Comparison of ENCODE assay signal across 8 mouse cellular contexts in the genomic region with DNA sequence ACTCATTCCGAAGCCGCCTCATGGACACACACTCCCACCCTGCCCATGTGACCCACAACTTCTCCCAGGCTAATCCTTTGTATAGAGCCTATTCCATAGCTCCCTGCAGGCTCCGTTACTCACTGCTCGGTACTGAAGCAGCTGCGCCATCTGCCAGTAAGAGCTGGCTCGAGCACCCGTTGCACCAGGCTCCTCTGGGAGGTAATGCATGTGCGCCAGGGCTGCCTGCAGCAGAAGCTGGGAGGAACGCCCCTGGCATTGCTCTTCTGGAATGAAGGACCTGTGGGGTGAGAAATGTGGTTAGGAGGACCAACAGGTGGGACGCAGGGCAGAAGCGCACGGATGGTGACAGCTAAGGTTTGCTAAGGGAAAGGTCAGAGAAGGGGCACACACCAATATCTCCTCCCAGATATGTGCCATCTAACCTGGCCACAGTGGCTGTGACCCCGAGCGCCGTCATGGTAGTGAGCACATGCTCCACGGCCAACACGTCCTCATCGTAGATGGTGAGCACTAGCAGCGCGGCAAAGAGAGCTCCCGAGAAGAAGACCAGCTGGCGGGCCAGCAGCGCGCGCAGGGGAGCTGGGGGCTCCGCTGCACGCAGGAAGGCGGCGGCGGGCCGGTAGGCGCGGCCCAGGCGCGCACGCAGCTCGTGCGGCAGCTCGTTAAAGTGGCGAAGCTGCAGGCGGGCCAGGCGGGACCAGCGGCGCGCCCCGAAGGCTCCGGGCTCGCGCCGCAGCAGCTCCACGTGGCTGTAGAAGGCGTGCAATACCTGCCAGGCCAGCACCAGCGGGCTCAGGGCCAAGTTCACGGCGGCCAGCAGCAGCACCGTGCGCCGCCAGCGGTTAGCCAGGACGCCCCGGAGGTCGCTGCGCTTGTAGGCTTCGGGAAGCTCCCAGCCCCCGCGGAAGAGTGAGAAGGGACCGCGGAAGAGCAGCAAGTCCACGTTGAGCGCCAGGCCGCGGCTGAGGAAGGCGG. TPM values are rescaled to one million over a fixed set of nuclear protein-coding genes. Genes with fewer than 3 reads are reported as not detected.
DNase-seq lines count a peak whose midpoint lies in the region; ATAC-seq lines count a peak whose summit lies in the region.

No protein-coding gene starts in this region.

- H3K4me2 ChIP-seq in embryonic facial prominence, embryonic 14.5 days (ENCODE audit: low read depth, low read length), result peak overlapping the region; percentile 99
- peak overlapping the region; percentile 91 for H3K4me2 ChIP-seq in heart, embryonic 16.5 days (ENCODE audit: low read depth, low read length)
- H3K4me2 ChIP-seq in liver, embryonic 12.5 days, result peak overlapping the region; percentile 70

- no peak overlapping the region for H3K27ac ChIP-seq in embryonic facial prominence, embryonic 14.5 days (replicated peaks; ENCODE audit: low read depth, low read length)
- peak overlapping the region; percentile 43 for H3K27ac ChIP-seq in heart, embryonic 16.5 days (ENCODE audit: low read length)
- no peak overlapping the region for H3K27ac ChIP-seq in liver, embryonic 12.5 days

- peaks cover 42% of the 10 kb centered on the region for H3K27me3 ChIP-seq in embryonic facial prominence, embryonic 14.5 days (replicated peaks; ENCODE audit: control insufficient read depth, insufficient read depth, low read length)
- H3K27me3 ChIP-seq in heart, embryonic 16.5 days (ENCODE audit: control insufficient read depth, insufficient read depth, low read length), result peaks cover 3% of the 10 kb centered on the region; the same call in 1 of the 2 replicates
- H3K27me3 ChIP-seq in liver, embryonic 12.5 days (replicated peaks), result peaks cover 67% of the 10 kb centered on the region

- H3K4me1 ChIP-seq in embryonic facial prominence, embryonic 14.5 days (ENCODE audit: control insufficient read depth, insufficient read depth, low read length), result peaks cover 12% of the 10 kb centered on the region
- peaks cover 38% of the 10 kb centered on the region for H3K4me1 ChIP-seq in heart, embryonic 16.5 days (ENCODE audit: control insufficient read depth, insufficient read depth, low read length)
- H3K4me1 ChIP-seq in liver, embryonic 12.5 days, result peaks cover 47% of the 10 kb centered on the region

- DNase-seq in A20 (ENCODE audit: low read depth, low spot score), result peak; percentile 84
- DNase-seq in embryonic facial prominence, embryonic 14.5 days (ENCODE audit: low spot score), result peak; percentile 83
- DNase-seq in kidney, postnatal 10 days, result peak; percentile 82
- DNase-seq in naive thymus-derived CD4-positive, alpha-beta T cell, adult 2 months (ENCODE audit: low read depth), result peak; percentile 64
- peak; percentile 63 for DNase-seq in thymus, postnatal 14 days

- H3K9me3 ChIP-seq in embryonic facial prominence, embryonic 14.5 days (ENCODE audit: control insufficient read depth, low read length), result no peaks in the 10 kb centered on the region
- H3K9me3 ChIP-seq in heart, embryonic 16.5 days (replicated peaks; ENCODE audit: control insufficient read depth, low read length), result no peaks in the 10 kb centered on the region
- H3K9me3 ChIP-seq in liver, embryonic 12.5 days (replicated peaks), result no peaks in the 10 kb centered on the region

- peak overlapping the region; percentile 51 for H3K4me3 ChIP-seq in embryonic facial prominence, embryonic 14.5 days (ENCODE audit: low read depth, low read length)
- peak overlapping the region; percentile 54 for H3K4me3 ChIP-seq in heart, embryonic 16.5 days (ENCODE audit: low read length)
- H3K4me3 ChIP-seq in liver, embryonic 12.5 days, result peak overlapping the region; percentile 40

- WGBS in embryonic facial prominence, embryonic 14.5 days, result 4% methylated on average over 25 of the region's 73 CpGs
- WGBS in heart, embryonic 16.5 days, result under 1% methylated on average over 73 of the region's 73 CpGs
- 3% methylated on average over 73 of the region's 73 CpGs for WGBS in liver, embryonic 12.5 days (ENCODE audit: insufficient replicate concordance)

- ATAC-seq in activated CD4-positive, CD25-positive, alpha-beta regulatory T cell, adult 4 months, result peak; percentile 21
- ATAC-seq in embryonic facial prominence, embryonic 14.5 days (ENCODE audit: low read depth), result peak; percentile 60
- ATAC-seq in heart, embryonic 16.5 days (replicated peaks; ENCODE audit: extremely low read depth, insufficient read depth, low FRiP score), result peak; percentile 38
- ATAC-seq in liver, embryonic 12.5 days, result no peak

- H3K36me3 ChIP-seq in embryonic facial prominence, embryonic 14.5 days (ENCODE audit: control insufficient read depth, insufficient read depth, low read length), result no peaks in the 10 kb centered on the region
- no peaks in the 10 kb centered on the region for H3K36me3 ChIP-seq in heart, embryonic 16.5 days (ENCODE audit: control insufficient read depth, insufficient read depth)
- H3K36me3 ChIP-seq in liver, embryonic 12.5 days, result no peaks in the 10 kb centered on the region

- peak overlapping the region; percentile 65 for H3K9ac ChIP-seq in embryonic facial prominence, embryonic 14.5 days (ENCODE audit: low read depth, low read length)
- peak overlapping the region; percentile 74 for H3K9ac ChIP-seq in heart, embryonic 16.5 days (ENCODE audit: low read length)
- peak overlapping the region; percentile 53 for H3K9ac ChIP-seq in liver, embryonic 12.5 days

RNA-seq across cellular contexts. Expression of gene Atg9b, which starts 4.4 kb away (rescaled TPM):
- 1 to 10 TPM; 2.2 to 2.9 TPM for polyA plus RNA-seq in activated CD4-positive, CD25-positive, alpha-beta regulatory T cell, adult 4 months (2017; shearing (Covaris generic))
- polyA plus RNA-seq in embryonic facial prominence, embryonic 14.5 days (2014; fragmentation: Nextera tagmentation; extraction: Ambion mirVana), result 0.75 and 0.81 TPM in 2 replicates
- 2.3 and 2.6 TPM in 2 replicates for polyA plus RNA-seq in heart, embryonic 16.5 days (2015; fragmentation: Nextera tagmentation; extraction: Ambion mirVana)
- 0.47 and 0.93 TPM in 2 replicates for polyA plus RNA-seq in liver, embryonic 12.5 days (2016; fragmentation: Nextera tagmentation; extraction: Ambion mirVana)

RNA-seq across cellular contexts. Expression of gene Abcb8, which starts 5.9 kb away (rescaled TPM):
- polyA plus RNA-seq in activated CD4-positive, CD25-positive, alpha-beta regulatory T cell, adult 4 months (2017; shearing (Covaris generic)), result 10 to 100 TPM; 15.3 to 21.6 TPM
- 35.6 and 42.0 TPM in 2 replicates for polyA plus RNA-seq in embryonic facial prominence, embryonic 14.5 days (2014; fragmentation: Nextera tagmentation; extraction: Ambion mirVana)
- 71.1 and 77.3 TPM in 2 replicates for polyA plus RNA-seq in heart, embryonic 16.5 days (2015; fragmentation: Nextera tagmentation; extraction: Ambion mirVana)
- polyA plus RNA-seq in liver, embryonic 12.5 days (2016; fragmentation: Nextera tagmentation; extraction: Ambion mirVana), result 32.6 and 34.1 TPM in 2 replicates

RNA-seq across cellular contexts. Expression of gene Nos3, which starts 22.9 kb away (rescaled TPM):
- polyA plus RNA-seq in activated CD4-positive, CD25-positive, alpha-beta regulatory T cell, adult 4 months (2017; shearing (Covaris generic)), result under 1 TPM in 1 of 2 experiments, not detected in 1; 0.42 TPM
- 7.8 and 7.9 TPM in 2 replicates for polyA plus RNA-seq in embryonic facial prominence, embryonic 14.5 days (2014; fragmentation: Nextera tagmentation; extraction: Ambion mirVana)
- 27.3 and 31.9 TPM in 2 replicates for polyA plus RNA-seq in heart, embryonic 16.5 days (2015; fragmentation: Nextera tagmentation; extraction: Ambion mirVana)
- 4.4 and 4.9 TPM in 2 replicates for polyA plus RNA-seq in liver, embryonic 12.5 days (2016; fragmentation: Nextera tagmentation; extraction: Ambion mirVana)

RNA-seq across cellular contexts. Expression of gene Asic3, which starts 25.6 kb away (rescaled TPM):
- polyA plus RNA-seq in activated CD4-positive, CD25-positive, alpha-beta regulatory T cell, adult 4 months (2017; shearing (Covaris generic)), result under 1 TPM in 1 of 2 experiments, not detected in 1; 0.85 TPM
- 1.7 and 2.1 TPM in 2 replicates for polyA plus RNA-seq in embryonic facial prominence, embryonic 14.5 days (2014; fragmentation: Nextera tagmentation; extraction: Ambion mirVana)
- 0.14 TPM in 1 of 2 replicates, not detected in the other for polyA plus RNA-seq in heart, embryonic 16.5 days (2015; fragmentation: Nextera tagmentation; extraction: Ambion mirVana)
- polyA plus RNA-seq in liver, embryonic 12.5 days (2016; fragmentation: Nextera tagmentation; extraction: Ambion mirVana), result not detected in 2 replicates

RNA-seq across cellular contexts. Expression of gene Cdk5, which starts 35.8 kb away (rescaled TPM):
- polyA plus RNA-seq in activated CD4-positive, CD25-positive, alpha-beta regulatory T cell, adult 4 months (2017; shearing (Covaris generic)), result 10 to 100 TPM; 54.8 to 58.3 TPM
- 48.2 and 55.0 TPM in 2 replicates for polyA plus RNA-seq in embryonic facial prominence, embryonic 14.5 days (2014; fragmentation: Nextera tagmentation; extraction: Ambion mirVana)
- 28.5 and 30.4 TPM in 2 replicates for polyA plus RNA-seq in heart, embryonic 16.5 days (2015; fragmentation: Nextera tagmentation; extraction: Ambion mirVana)
- polyA plus RNA-seq in liver, embryonic 12.5 days (2016; fragmentation: Nextera tagmentation; extraction: Ambion mirVana), result 13.0 and 14.1 TPM in 2 replicates
